Mouse (Mus musculus): Measurements from ENCODE around the gene Fam71b.

Fam71b gene

GRCm38 (mm10) chr11:46396167-46396859 lies at the start of gene Fam71b:
TSS of gene Fam71b (plus strand) at chr11:46396559.
- no peak for DNase-seq

- no peak for DNase-seq
These were observed 48.6 kb upstream of the Fam71b start for GRCm38 (mm10) chr11:46347756-46348155.

- DNase-seq = no peak
These were observed 47.9 kb upstream of the Fam71b start for GRCm38 (mm10) chr11:46348416-46348815.

- no peak for DNase-seq
These were observed 46.5 kb upstream of the Fam71b start for GRCm38 (mm10) chr11:46349681-46350410.

GRCm38 (mm10) chr11:46358369-46358768 lies 38.0 kb upstream of the Fam71b start:
- DNase-seq = no peak

GRCm38 (mm10) chr11:46360991-46361665 lies 35.2 kb upstream of the Fam71b start:
- no peak for DNase-seq

GRCm38 (mm10) chr11:46362061-46363022 lies 34.0 kb upstream of the Fam71b start:
- peak; percentile 80 to 84 for DNase-seq

GRCm38 (mm10) chr11:46363864-46364263 lies 32.5 kb upstream of the Fam71b start:
- no peak for DNase-seq

- no peak for DNase-seq
These were observed 30.6 kb upstream of the Fam71b start for GRCm38 (mm10) chr11:46365744-46366143.

- no peak for DNase-seq
These were observed 30.0 kb upstream of the Fam71b start for GRCm38 (mm10) chr11:46366357-46366756.

GRCm38 (mm10) chr11:46370457-46370856 lies 25.9 kb upstream of the Fam71b start:
- DNase-seq = no peak

- no peak for DNase-seq
These were observed 25.1 kb upstream of the Fam71b start for GRCm38 (mm10) chr11:46371250-46371649.

- DNase-seq = no peak
These were observed 23.9 kb upstream of the Fam71b start for GRCm38 (mm10) chr11:46372331-46372953.

GRCm38 (mm10) chr11:46373071-46374030 lies 23.0 kb upstream of the Fam71b start:
- no peak for DNase-seq

- DNase-seq = no peak
These were observed 21.3 kb upstream of the Fam71b start for GRCm38 (mm10) chr11:46375015-46375414.

GRCm38 (mm10) chr11:46377316-46377715 lies 19.0 kb upstream of the Fam71b start:
- no peak for DNase-seq

- DNase-seq = no peak
These were observed 18.3 kb upstream of the Fam71b start for GRCm38 (mm10) chr11:46377819-46378782.

GRCm38 (mm10) chr11:46380097-46380675 lies 16.2 kb upstream of the Fam71b start:
- no peak for DNase-seq

GRCm38 (mm10) chr11:46382466-46382865 lies 13.9 kb upstream of the Fam71b start:
- DNase-seq = no peak

Measured in cerebellum, postnatal 10 days (tissue).